Mouse (Mus musculus) embryonic stem cell, embryonic (primary cell): ENCODE data around the gene Chtf18.

Experiments
- CTCF ChIA-PET, 4 experiments: fragments of 300-600 bp in 2 of 4; fragments of 350-600 bp in 2 of 4; sonication (Branson Sonifier 250); formaldehyde crosslinking; loops; one replicate each; lab custom pipeline; 2022; ENCODE audit warnings: inconsistent platforms in 2 of 4; lab: Charles Lee
- POLR2A ChIA-PET, 4 experiments: fragments of 300-600 bp in 2 of 4; fragments of 350-600 bp in 2 of 4; sonication (Branson Sonifier 250); formaldehyde crosslinking; loops; one replicate each; lab custom pipeline; 2022; ENCODE audit warnings: antibody characterized with exemption in 4 of 4, inconsistent platforms in 1 of 4; lab: Charles Lee

Gene Chtf18

GRCm38 (mm10) chr17:25751446-25751845, 24.2 kb upstream of the Chtf18 start:
- POLR2A ChIA-PET = interaction anchor here in 1 of 4 experiments (1.3 kb wide), 2 partner anchors 24 to 27 kb away, joined by 3 to 4 read pairs; partner anchors contain the start of genes Chtf18 and Rpusd1

GRCm38 (mm10) chr17:25749314-25749713, 22.1 kb upstream of the Chtf18 start:
- CTCF ChIA-PET = no interaction called here
- POLR2A ChIA-PET = no interaction called here

More at GRCm38 (mm10) chr17:25751446-25751845, 24.2 kb upstream of the Chtf18 start:
- CTCF ChIA-PET = interaction anchor here in 1 of 4 experiments (1.3 kb wide), 1 partner anchor 49 kb away, joined by 3 read pairs; no protein-coding TSS in a partner anchor

- ChIA-PET CTCF (no interaction called here), POLR2A (interaction anchor here in 1 of 4 experiments (2.4 kb wide), 1 partner anchor 8 kb away, joined by 14 read pairs; no protein-coding TSS in a partner anchor)
Observed at GRCm38 (mm10) chr17:25748238-25748637, 21.0 kb upstream of the Chtf18 start.

DNA sequence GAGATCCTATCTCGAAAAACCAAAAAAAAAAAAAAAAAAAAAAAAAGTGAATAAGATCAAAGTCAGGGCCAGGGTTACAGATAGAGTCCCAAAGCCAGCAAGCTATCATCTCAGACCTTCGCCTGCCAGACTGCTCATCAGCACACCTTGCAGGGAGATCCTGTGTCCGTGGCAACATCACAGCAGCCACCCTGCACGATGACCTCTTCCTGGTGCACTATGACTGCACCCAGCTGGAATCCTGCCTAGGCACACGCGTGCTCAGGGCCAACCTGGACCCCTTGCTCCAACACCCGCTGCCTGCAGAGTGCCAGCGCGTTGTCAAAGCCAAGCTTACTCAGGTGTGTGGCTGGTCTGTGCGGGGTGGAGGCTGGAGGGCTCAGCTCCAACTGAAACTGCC, 17.1 kb upstream of the Chtf18 start:
- POLR2A ChIA-PET = interaction anchor here (0.6 to 3.0 kb wide), 20 partner anchors 8 to 1556 kb away, joined by 3 to 26 read pairs (median 5); partner anchors contain the start of genes Gng13 (in 2 of the 4), Msln (in 2 of the 4), Chtf18 (in 1 of the 4) and Haghl (in 1 of the 4)
- CTCF ChIA-PET = interaction anchor here in 3 of 4 experiments (0.6 to 1.5 kb wide), 11 partner anchors 8 to 922 kb away, joined by 3 to 11 read pairs (median 3); no protein-coding TSS in a partner anchor

DNA sequence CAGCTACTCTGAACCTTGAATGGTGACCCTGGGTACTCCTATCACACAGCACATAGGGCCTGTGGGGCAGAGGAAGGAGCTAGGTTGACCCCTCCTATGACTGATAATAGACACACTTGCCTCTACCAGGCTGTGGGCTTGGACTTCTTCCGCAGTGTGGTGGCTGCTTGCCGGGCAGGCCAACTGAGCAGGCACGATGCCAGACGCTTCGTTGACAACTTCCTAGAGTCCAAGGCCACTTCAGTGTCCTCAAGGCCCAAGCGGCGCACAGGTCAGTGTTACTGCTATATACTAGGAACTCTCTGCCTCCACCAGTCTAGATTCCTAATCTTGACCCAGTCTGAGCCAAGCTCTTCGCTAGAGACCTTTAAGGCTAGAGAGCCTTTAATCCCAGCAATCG, 16.6 kb upstream of the Chtf18 start:
- ChIA-PET POLR2A (interaction anchor here in 3 of 4 experiments (0.6 to 3.0 kb wide), 14 partner anchors 8 to 639 kb away, joined by 3 to 26 read pairs (median 6); partner anchors contain the start of genes Gng13 (in 2 of the 3), Msln (in 2 of the 3), Chtf18 (in 1 of the 3) and Haghl (in 1 of the 3)), CTCF (interaction anchor here (0.5 to 1.5 kb wide), 6 partner anchors 8 to 1148 kb away, joined by 3 to 11 read pairs (median 5); no protein-coding TSS in a partner anchor)

GRCm38 (mm10) chr17:25741471-25741870, 14.3 kb upstream of the Chtf18 start:
- ChIA-PET CTCF (interaction anchor here (0.6 to 1.9 kb wide), 9 partner anchors 9 to 1346 kb away, joined by 3 to 11 read pairs (median 6); no protein-coding TSS in a partner anchor), POLR2A (interaction anchor here (0.6 to 2.6 kb wide), 26 partner anchors 9 to 1770 kb away, joined by 3 to 16 read pairs (median 4); partner anchors contain the start of genes Rpusd1 (in 3 of the 4), Chtf18 (in 2 of the 4), Msln (in 2 of the 4) and AC134908.4 (in 1 of the 4))

DNA sequence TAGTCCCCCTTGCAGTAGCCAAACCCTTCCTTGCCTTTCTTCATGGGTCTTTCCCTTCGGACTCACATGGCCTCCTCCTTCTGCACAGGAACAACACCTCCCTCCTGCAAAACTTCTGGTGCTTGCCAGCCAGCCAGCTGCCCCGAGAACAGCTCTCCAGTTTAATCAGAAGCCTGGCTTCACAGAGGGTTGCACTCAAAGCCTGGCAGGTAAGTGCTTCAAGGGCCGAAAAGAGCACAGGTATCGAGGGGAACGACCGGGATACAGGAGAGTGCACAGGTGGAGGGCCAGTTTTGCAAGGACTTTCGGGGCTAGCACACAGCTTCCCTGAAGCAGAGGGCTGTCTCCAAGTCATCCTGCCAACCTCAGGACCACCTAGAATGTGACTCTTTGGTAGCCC, 11.6 kb upstream of the Chtf18 start:
- POLR2A ChIA-PET = interaction anchor here in 2 of 4 experiments (1.3 to 2.3 kb wide), 7 partner anchors 11 to 31 kb away, joined by 3 to 12 read pairs (median 5); partner anchors contain the start of genes Chtf18 (in 1 of the 2) and Rpusd1 (in 1 of the 2)
- CTCF ChIA-PET = interaction anchor here in 3 of 4 experiments (0.6 to 1.4 kb wide), 4 partner anchors 12 to 290 kb away, joined by 3 to 7 read pairs (median 6); partner anchors contain the start of gene Chtf18 (in 1 of the 3)

DNA sequence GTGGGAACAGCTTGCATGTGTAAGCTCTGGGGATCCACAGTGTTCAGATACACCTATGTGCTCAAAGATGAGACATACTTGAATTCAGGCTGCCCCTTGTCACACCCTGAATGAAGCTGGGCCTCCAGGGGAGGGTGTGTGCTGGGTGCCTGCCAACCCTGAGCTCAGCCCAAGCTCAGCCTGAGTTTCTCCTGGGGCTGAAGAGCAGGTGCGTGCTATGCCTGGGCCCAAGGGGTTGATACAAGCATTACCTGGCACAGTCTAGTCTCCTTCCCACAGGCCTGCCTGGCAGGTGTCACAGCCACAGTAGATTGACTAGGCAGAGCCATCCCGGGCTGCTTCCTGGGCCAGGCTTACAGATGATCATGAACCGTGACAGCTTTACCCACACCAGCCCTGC, 8.5 kb upstream of the Chtf18 start, which contains the start of gene Mslnl:
Mslnl (plus strand) TSS at position 298 of the 400 bp plus-strand sequence.
- CTCF ChIA-PET = interaction anchor here in 3 of 4 experiments (0.6 to 2.3 kb wide), 9 partner anchors 8 to 1344 kb away, joined by 3 to 9 read pairs (median 3); partner anchors contain the start of genes Chtf18 (in 1 of the 3) and Rpusd1 (in 1 of the 3)

GRCm38 (mm10) chr17:25735246-25735645, 8.0 kb upstream of the Chtf18 start:
- CTCF ChIA-PET = interaction anchor here in 3 of 4 experiments (0.7 to 2.3 kb wide), 6 partner anchors 8 to 1343 kb away, joined by 3 to 9 read pairs (median 6); partner anchors contain the start of genes Chtf18 (in 1 of the 3) and Rpusd1 (in 1 of the 3)
- POLR2A ChIA-PET = interaction anchor here in 3 of 4 experiments (0.5 to 2.5 kb wide), 7 partner anchors 8 to 98 kb away, joined by 3 to 15 read pairs (median 4); partner anchors contain the start of genes Chtf18 (in 1 of the 3), Metrn (in 1 of the 3), Msln (in 1 of the 3) and Rpusd1 (in 1 of the 3)

More for the DNA sequence above, 8.5 kb upstream of the Chtf18 start, which contains the start of gene Mslnl:
- POLR2A ChIA-PET = interaction anchor here in 3 of 4 experiments (0.5 to 2.5 kb wide), 10 partner anchors 9 to 526 kb away, joined by 3 to 15 read pairs (median 4); partner anchors contain the start of genes Chtf18 (in 1 of the 3), Msln (in 1 of the 3), Rpusd1 (in 1 of the 3) and Stub1 (in 1 of the 3)

GRCm38 (mm10) chr17:25732082-25732481, 4.9 kb upstream of the Chtf18 start:
- ChIA-PET CTCF (interaction anchor here (0.6 to 2.7 kb wide), 58 partner anchors 8 to 432 kb away, joined by 3 to 49 read pairs (median 5); partner anchors contain the start of genes Metrn (in 3 of the 4), Narfl (in 3 of the 4), Haghl (in 2 of the 4) and Msln (in 2 of the 4)), POLR2A (interaction anchor here (0.5 to 10.8 kb wide), 38 partner anchors 8 to 1049 kb away, joined by 3 to 137 read pairs (median 4); partner anchors contain the start of genes Gng13 (in 3 of the 4), Metrn (in 1 of the 4), Msln (in 1 of the 4) and Narfl (in 1 of the 4))

DNA sequence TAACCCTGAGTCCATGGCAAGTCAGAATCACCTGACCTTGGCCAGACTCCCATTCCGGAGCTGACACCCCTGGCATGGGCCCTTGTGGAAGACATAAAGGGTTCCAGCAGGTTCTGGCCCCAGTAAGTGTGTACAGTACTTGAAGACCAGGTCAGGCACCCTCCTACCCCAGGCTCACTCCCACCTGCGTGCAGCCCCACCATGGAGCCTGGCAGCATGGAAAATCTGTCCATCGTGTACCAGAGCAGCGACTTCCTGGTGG, 721 bp upstream of the Chtf18 start:
- POLR2A ChIA-PET = interaction anchor here (0.6 to 10.8 kb wide), 85 partner anchors 8 to 1200 kb away, joined by 3 to 137 read pairs (median 4); partner anchors contain the start of genes Gng13 (in 3 of the 4), Msln (in 3 of the 4), Stub1 (in 3 of the 4) and AC134908.4 (in 2 of the 4)
- CTCF ChIA-PET = interaction anchor here (0.5 to 1.7 kb wide), 32 partner anchors 8 to 781 kb away, joined by 3 to 16 read pairs (median 5); partner anchors contain the start of genes Narfl (in 3 of the 4), Gng13 (in 1 of the 4), Haghl (in 1 of the 4) and Jmjd8 (in 1 of the 4)

- ChIA-PET CTCF (no interaction called here), POLR2A (interaction anchor here in 1 of 4 experiments (1.3 to 10.8 kb wide), 2 partner anchors 9 to 34 kb away, joined by 3 to 137 read pairs; partner anchors contain the start of gene Msln)
Observed at GRCm38 (mm10) chr17:25725264-25725663, 2.0 kb downstream of the Chtf18 start.

DNA sequence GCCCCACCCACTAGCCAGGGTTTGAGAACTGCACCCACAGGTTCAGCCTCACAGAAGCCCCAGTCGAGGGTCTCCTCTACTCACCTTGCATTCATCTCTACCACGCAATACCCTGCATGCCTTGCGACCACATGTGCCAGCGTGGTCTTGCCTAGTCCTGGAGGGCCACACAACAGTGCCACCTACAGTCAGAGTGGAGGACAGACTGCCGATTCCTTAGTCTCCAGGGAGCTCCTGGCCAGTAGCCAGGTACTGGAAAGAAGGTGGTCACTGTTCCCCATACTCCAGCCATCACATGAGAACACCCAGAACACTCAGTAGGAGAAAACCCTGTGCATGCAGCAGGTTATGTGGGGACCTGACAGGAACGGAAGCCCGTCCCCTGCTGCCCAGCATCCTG, 3.3 kb downstream of the Chtf18 start:
- ChIA-PET POLR2A (interaction anchor here in 3 of 4 experiments (0.6 to 10.8 kb wide), 35 partner anchors 8 to 469 kb away, joined by 3 to 137 read pairs (median 4); partner anchors contain the start of genes Haghl (in 2 of the 3), Lmf1 (in 2 of the 3), Msln (in 2 of the 3) and Sox8 (in 2 of the 3)), CTCF (interaction anchor here (0.6 to 3.5 kb wide), 61 partner anchors 8 to 910 kb away, joined by 3 to 22 read pairs (median 4); partner anchors contain the start of genes Narfl (in 4 of the 4), Mslnl (in 3 of the 4), Haghl (in 2 of the 4) and Metrn (in 2 of the 4))

GRCm38 (mm10) chr17:25723470-25723869, 3.7 kb downstream of the Chtf18 start:
- ChIA-PET POLR2A (interaction anchor here in 3 of 4 experiments (0.6 to 10.8 kb wide), 32 partner anchors 8 to 450 kb away, joined by 3 to 137 read pairs (median 4); partner anchors contain the start of genes Haghl (in 2 of the 3), Lmf1 (in 2 of the 3), Sox8 (in 2 of the 3) and Stub1 (in 2 of the 3)), CTCF (interaction anchor here (0.6 to 3.5 kb wide), 50 partner anchors 9 to 909 kb away, joined by 3 to 22 read pairs (median 5); partner anchors contain the start of genes Narfl (in 4 of the 4), Haghl (in 2 of the 4), Metrn (in 2 of the 4) and Mslnl (in 2 of the 4))

- POLR2A ChIA-PET = interaction anchor here in 2 of 4 experiments (0.7 to 1.4 kb wide), 5 partner anchors 24 to 111 kb away, joined by 3 to 5 read pairs (median 3); partner anchors contain the start of genes Ccdc78 (in 1 of the 2), Haghl (in 1 of the 2) and Stub1 (in 1 of the 2)
Observed at GRCm38 (mm10) chr17:25721476-25721875, 5.7 kb downstream of the Chtf18 start.

GRCm38 (mm10) chr17:25717691-25718090, 9.5 kb downstream of the Chtf18 start:
- ChIA-PET POLR2A (interaction anchor here (0.8 to 3.5 kb wide), 18 partner anchors 9 to 153 kb away, joined by 3 to 36 read pairs (median 5); partner anchors contain the start of genes Chtf18 (in 4 of the 4), Rpusd1 (in 4 of the 4), Haghl (in 2 of the 4) and Sox8 (in 1 of the 4)), CTCF (interaction anchor here in 1 of 4 experiments (2.8 kb wide), 1 partner anchor 10 kb away, joined by 11 read pairs; the partner anchor contains the start of genes Chtf18 and Rpusd1)

More at GRCm38 (mm10) chr17:25721476-25721875, 5.7 kb downstream of the Chtf18 start:
- CTCF ChIA-PET = interaction anchor here in 1 of 4 experiments (1.2 to 3.5 kb wide), 3 partner anchors 11 to 80 kb away, joined by 3 to 12 read pairs (median 7); no protein-coding TSS in a partner anchor
